Mouse (Mus musculus) ES-CJ7 (cell line): ENCODE measurements at regions not wholly inside any gene's neighbourhood (a gene's known extent, or its start where the extent isn't known, plus 50 kb on each side); places are given as distances from the start of the nearest gene placed in this dataset.
A peak's percentile ranks its signal among the peaks of the same experiment; 100 is the strongest.

Experiments used
- DNase-seq: peaks from one replicate; pipeline ENCODE4 v3.0.0; 2011; ENCODE audit warnings: low read depth, low spot score

- peak; percentile 32 for DNase-seq
Observed at GRCm38 (mm10) chr4:19766701-19767100, 161.4 kb downstream of the Gm12353 start.
